Mouse (Mus musculus): Measurements from ENCODE around the gene Slc25a12. TPM values are rescaled to one million over a fixed set of nuclear protein-coding genes. Genes with fewer than 3 reads are reported as not detected.

The Slc25a12 gene
- polyA plus RNA-seq, 1 experiment from 2014 or later: 32.5 TPM

GRCm38 (mm10) chr2:71338145-71338796 is 29.3 kb downstream of the Slc25a12 start:
- no peak for ATAC-seq (ENCODE audit: low read depth)
- Histone ChIP-seq H3K36me3 (ENCODE audit: control insufficient read depth, insufficient read depth, low read length) (peaks cover 2% of the 10 kb centered on the region; the same call in 1 of the 2 replicates), H3K27me3 (ENCODE audit: control insufficient read depth, insufficient read depth, low read depth, low read length) (no peaks in the 10 kb centered on the region), H3K4me2 (ENCODE audit: low read depth, low read length) (no peak overlapping the region), H3K27ac (ENCODE audit: low read length) (no peak overlapping the region), H3K9ac (ENCODE audit: low read length) (no peak overlapping the region), H3K9me3 (ENCODE audit: control insufficient read depth, low read length) (no peaks in the 10 kb centered on the region), H3K4me1 (replicated peaks; ENCODE audit: control insufficient read depth, insufficient read depth, low read length) (no peaks in the 10 kb centered on the region), H3K4me3 (ENCODE audit: low read length) (no peak overlapping the region)
- WGBS: 78% methylated on average over 12 of the region's 12 CpGs

GRCm38 (mm10) chr2:71336631-71337030 is 30.9 kb downstream of the Slc25a12 start:
- Histone ChIP-seq H3K9ac (ENCODE audit: low read length) (no peak overlapping the region), H3K27ac (ENCODE audit: low read length) (no peak overlapping the region), H3K4me2 (ENCODE audit: low read depth, low read length) (no peak overlapping the region), H3K4me3 (ENCODE audit: low read length) (no peak overlapping the region), H3K4me1 (replicated peaks; ENCODE audit: control insufficient read depth, insufficient read depth, low read length) (no peaks in the 10 kb centered on the region), H3K36me3 (ENCODE audit: control insufficient read depth, insufficient read depth, low read length) (no peaks in the 10 kb centered on the region), H3K9me3 (ENCODE audit: control insufficient read depth, low read length) (no peaks in the 10 kb centered on the region), H3K27me3 (ENCODE audit: control insufficient read depth, insufficient read depth, low read depth, low read length) (no peaks in the 10 kb centered on the region)
- ATAC-seq (ENCODE audit: low read depth): no peak
- WGBS: 87% methylated on average over 6 of the region's 6 CpGs

- no peak overlapping the region for H3K9ac ChIP-seq (ENCODE audit: low read length)
- no peak overlapping the region for H3K4me2 ChIP-seq (ENCODE audit: low read depth, low read length)
- no peaks in the 10 kb centered on the region for H3K27me3 ChIP-seq (ENCODE audit: control insufficient read depth, insufficient read depth, low read depth, low read length)
- ATAC-seq (ENCODE audit: low read depth): no peak
- H3K36me3 ChIP-seq (ENCODE audit: control insufficient read depth, insufficient read depth, low read length): no peaks in the 10 kb centered on the region
- no peaks in the 10 kb centered on the region for H3K9me3 ChIP-seq (ENCODE audit: control insufficient read depth, low read length)
- 69% methylated on average over 4 of the region's 6 CpGs for WGBS
- H3K4me3 ChIP-seq (ENCODE audit: low read length): no peak overlapping the region
- no peak overlapping the region for H3K27ac ChIP-seq (ENCODE audit: low read length)
- no peaks in the 10 kb centered on the region for H3K4me1 ChIP-seq (replicated peaks; ENCODE audit: control insufficient read depth, insufficient read depth, low read length)
Observed at GRCm38 (mm10) chr2:71336209-71336608, 31.3 kb downstream of the Slc25a12 start.

- WGBS: 91% methylated on average over 22 of the region's 22 CpGs
- H3K4me2 ChIP-seq (ENCODE audit: low read depth, low read length): no peak overlapping the region
- H3K4me1 ChIP-seq (replicated peaks; ENCODE audit: control insufficient read depth, insufficient read depth, low read length): no peaks in the 10 kb centered on the region
- no peak overlapping the region for H3K4me3 ChIP-seq (ENCODE audit: low read length)
- no peaks in the 10 kb centered on the region for H3K36me3 ChIP-seq (ENCODE audit: control insufficient read depth, insufficient read depth, low read length)
- ATAC-seq (ENCODE audit: low read depth): no peak
- H3K27me3 ChIP-seq (ENCODE audit: control insufficient read depth, insufficient read depth, low read depth, low read length): no peaks in the 10 kb centered on the region
- H3K9ac ChIP-seq (ENCODE audit: low read length): no peak overlapping the region
- no peak overlapping the region for H3K27ac ChIP-seq (ENCODE audit: low read length)
- H3K9me3 ChIP-seq (ENCODE audit: control insufficient read depth, low read length): no peaks in the 10 kb centered on the region
Observed at GRCm38 (mm10) chr2:71333986-71334822, 33.3 kb downstream of the Slc25a12 start.

- 93% methylated on average over 3 of the region's 3 CpGs for WGBS
- Histone ChIP-seq H3K36me3 (ENCODE audit: control insufficient read depth, insufficient read depth, low read length) (no peaks in the 10 kb centered on the region), H3K9ac (ENCODE audit: low read length) (no peak overlapping the region), H3K4me2 (ENCODE audit: low read depth, low read length) (no peak overlapping the region), H3K9me3 (ENCODE audit: control insufficient read depth, low read length) (no peaks in the 10 kb centered on the region), H3K4me1 (replicated peaks; ENCODE audit: control insufficient read depth, insufficient read depth, low read length) (0 out of 2 replicates have a peak, but pooled peaks cover 2% of the 10 kb centered on the region), H3K27ac (ENCODE audit: low read length) (no peak overlapping the region), H3K27me3 (ENCODE audit: control insufficient read depth, insufficient read depth, low read depth, low read length) (no peaks in the 10 kb centered on the region), H3K4me3 (ENCODE audit: low read length) (no peak overlapping the region)
- ATAC-seq (ENCODE audit: low read depth): no peak
Observed at GRCm38 (mm10) chr2:71329761-71330160, 37.8 kb downstream of the Slc25a12 start.

- no peak overlapping the region for H3K9ac ChIP-seq (ENCODE audit: low read length)
- H3K27me3 ChIP-seq (ENCODE audit: control insufficient read depth, insufficient read depth, low read depth, low read length): no peaks in the 10 kb centered on the region
- WGBS: 51% methylated on average over 15 of the region's 15 CpGs
- no peak overlapping the region for H3K4me3 ChIP-seq (ENCODE audit: low read length)
- no peak overlapping the region for H3K27ac ChIP-seq (ENCODE audit: low read length)
- no peaks in the 10 kb centered on the region for H3K9me3 ChIP-seq (ENCODE audit: control insufficient read depth, low read length)
- no peak for ATAC-seq (ENCODE audit: low read depth)
- H3K36me3 ChIP-seq (ENCODE audit: control insufficient read depth, insufficient read depth, low read length): no peaks in the 10 kb centered on the region
- H3K4me2 ChIP-seq (ENCODE audit: low read depth, low read length): no peak overlapping the region
- 0 out of 2 replicates have a peak, but pooled peaks cover 2% of the 10 kb centered on the region for H3K4me1 ChIP-seq (replicated peaks; ENCODE audit: control insufficient read depth, insufficient read depth, low read length)
Observed at GRCm38 (mm10) chr2:71328391-71329160, 39.0 kb downstream of the Slc25a12 start.

GRCm38 (mm10) chr2:71327715-71328114 is 39.8 kb downstream of the Slc25a12 start:
- Histone ChIP-seq H3K36me3 (ENCODE audit: control insufficient read depth, insufficient read depth, low read length) (no peaks in the 10 kb centered on the region), H3K9me3 (ENCODE audit: control insufficient read depth, low read length) (no peaks in the 10 kb centered on the region), H3K27ac (ENCODE audit: low read length) (no peak overlapping the region), H3K4me1 (replicated peaks; ENCODE audit: control insufficient read depth, insufficient read depth, low read length) (0 out of 2 replicates have a peak, but pooled peaks cover 2% of the 10 kb centered on the region), H3K4me2 (ENCODE audit: low read depth, low read length) (no peak overlapping the region), H3K4me3 (ENCODE audit: low read length) (no peak overlapping the region), H3K27me3 (ENCODE audit: control insufficient read depth, insufficient read depth, low read depth, low read length) (no peaks in the 10 kb centered on the region), H3K9ac (ENCODE audit: low read length) (no peak overlapping the region)
- WGBS: 59% methylated on average over 2 of the region's 2 CpGs
- no peak for ATAC-seq (ENCODE audit: low read depth)

- Histone ChIP-seq H3K4me1 (replicated peaks; ENCODE audit: control insufficient read depth, insufficient read depth, low read length) (0 out of 2 replicates have a peak, but pooled peaks cover 2% of the 10 kb centered on the region), H3K27me3 (ENCODE audit: control insufficient read depth, insufficient read depth, low read depth, low read length) (no peaks in the 10 kb centered on the region), H3K27ac (ENCODE audit: low read length) (no peak overlapping the region), H3K36me3 (ENCODE audit: control insufficient read depth, insufficient read depth, low read length) (no peaks in the 10 kb centered on the region), H3K9ac (ENCODE audit: low read length) (no peak overlapping the region), H3K4me2 (ENCODE audit: low read depth, low read length) (no peak overlapping the region), H3K9me3 (ENCODE audit: control insufficient read depth, low read length) (no peaks in the 10 kb centered on the region), H3K4me3 (ENCODE audit: low read length) (no peak overlapping the region)
- ATAC-seq (ENCODE audit: low read depth): no peak
- WGBS: 54% methylated on average over 11 of the region's 11 CpGs
Observed at GRCm38 (mm10) chr2:71326766-71327464, 40.6 kb downstream of the Slc25a12 start.
